Mouse (Mus musculus) gastrocnemius, postnatal 10 days (tissue): ENCODE data around the gene Bmpr1b. TPM values are rescaled to one million over a fixed set of nuclear protein-coding genes. Genes with fewer than 3 reads are reported as not detected.
A peak's percentile ranks its signal among the peaks of the same experiment; 100 is the strongest.
"Not testable (repeated sequence)": the region's sequence is repeated elsewhere in the genome, so short reads cannot be mapped to it uniquely, and the experiment has no call there.

Experiments used
- DNase-seq: peaks from one replicate; pipeline ENCODE4 v3.0.0; 2021; ENCODE audit warnings: mixed read lengths
- long read RNA-seq, 2 experiments: library from polyadenylated mRNA; stranded (forward); transcript quantifications; one replicate each; pipeline ENCODE4 v2.0.0; 2021
- total RNA-seq, 2 experiments: library from RNA; stranded (reverse); gene quantifications; 2 replicates each; pipeline ENCODE4 v1.2.3; 2021

Bmpr1b gene
- total RNA-seq: 1 to 10 TPM; 6.6 to 7.1 TPM
- long read RNA-seq, experiment 1, full-length matches to known transcripts: 2 of 6 reads
- long read RNA-seq, experiment 1, partial matches to known transcripts: 1 of 6 reads
- long read RNA-seq, experiment 1, other reads (novel, unspliced or antisense): 3 of 6 reads
- long read RNA-seq, experiment 2, full-length matches to known transcripts: 1 of 5 reads
- long read RNA-seq, experiment 2, partial matches to known transcripts: 0 of 5 reads
- long read RNA-seq, experiment 2, other reads (novel, unspliced or antisense): 4 of 5 reads

DNA sequence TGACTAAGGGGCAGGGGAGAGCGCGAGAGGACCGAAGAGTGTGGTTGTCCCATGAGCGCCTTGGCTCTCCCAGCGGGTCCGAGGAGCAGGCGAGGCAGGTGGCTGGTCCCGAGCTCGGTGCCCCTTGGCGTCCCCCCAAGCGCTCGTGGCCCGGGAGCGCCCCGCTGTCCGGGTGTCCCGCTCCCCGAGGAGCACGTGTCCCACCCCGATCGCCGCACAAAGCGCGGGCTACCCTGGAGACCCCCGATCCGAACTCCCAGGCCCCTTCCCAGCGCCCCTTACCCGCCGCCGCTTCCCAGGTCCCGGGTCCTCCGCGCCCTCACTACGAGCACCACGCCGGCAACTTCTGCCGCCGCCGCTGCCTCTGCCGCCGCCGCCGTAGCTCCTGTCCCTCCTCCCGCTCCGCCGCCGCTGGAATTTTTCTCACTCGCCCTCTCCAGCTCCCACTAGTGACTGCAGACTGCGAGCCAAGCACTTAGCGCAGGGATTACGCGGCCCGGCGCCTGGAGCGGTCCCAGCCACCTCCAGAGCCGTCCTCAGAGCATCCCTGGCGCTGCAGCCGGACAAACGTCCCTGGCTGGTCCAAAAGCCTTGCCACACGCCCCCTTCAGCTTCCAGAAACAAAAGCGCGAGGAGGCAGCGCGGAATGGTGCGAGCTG is at the start of gene Bmpr1b:
Bmpr1b (minus strand) TSS at position 563 of the 659 bp plus-strand sequence.
- peak; percentile 77 for DNase-seq

DNA sequence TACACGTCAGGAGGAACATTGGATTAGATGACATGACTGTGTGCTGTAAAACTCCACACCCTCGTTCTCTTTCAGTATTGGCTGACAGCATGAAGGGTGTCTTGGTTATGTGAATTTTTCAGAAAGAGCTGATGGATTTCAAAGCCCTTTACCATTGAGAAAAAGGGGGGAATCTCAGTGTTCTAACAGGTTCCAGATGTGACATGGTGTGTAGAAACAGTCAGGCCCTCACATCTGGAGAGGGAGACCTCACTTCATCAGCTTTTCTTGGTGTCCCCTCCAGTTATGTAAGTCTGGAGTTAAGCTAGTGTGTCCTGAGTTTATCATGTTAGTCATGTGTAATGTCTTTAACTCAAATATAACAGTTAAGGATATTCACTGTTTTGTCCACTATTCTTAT is 43.6 kb upstream of the Bmpr1b start:
- no peak for DNase-seq

DNA sequence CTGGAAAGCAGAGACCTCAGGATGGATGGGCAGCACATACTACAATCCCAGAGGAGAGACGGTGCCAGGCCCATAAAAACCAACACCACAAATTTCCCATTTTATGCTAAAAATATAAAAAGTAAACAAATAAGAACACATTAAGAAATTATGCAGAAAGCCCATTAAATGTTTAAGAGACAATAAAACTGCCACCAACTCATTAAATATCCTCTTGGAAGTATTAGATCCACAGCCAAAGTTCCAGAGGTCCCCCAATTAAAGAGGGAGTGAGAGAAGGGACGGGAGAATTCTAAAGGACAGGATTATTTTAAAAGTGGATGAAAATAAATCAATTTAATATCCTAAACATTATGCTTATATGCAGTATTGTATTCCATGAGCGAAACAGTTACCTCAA is 43.0 kb upstream of the Bmpr1b start:
- DNase-seq: no peak

DNA sequence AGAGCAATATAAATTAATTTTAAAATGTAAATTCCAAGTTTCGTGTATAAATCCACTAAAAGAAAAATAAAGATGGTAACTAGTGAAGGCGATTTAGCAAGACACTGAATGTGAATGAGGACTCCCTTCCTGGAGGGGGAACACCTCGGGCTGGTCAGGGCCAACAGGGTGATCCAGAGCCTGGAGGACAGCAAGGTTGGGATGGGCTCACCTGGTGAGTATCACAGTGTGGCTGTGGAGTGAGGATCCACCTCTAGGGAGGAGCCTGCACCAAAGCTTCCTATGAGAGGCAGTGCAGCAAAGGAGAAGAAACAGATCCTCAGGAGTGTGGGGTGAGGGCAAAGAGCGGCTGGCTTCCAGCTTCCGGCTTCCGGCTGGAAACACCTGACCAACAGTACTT is 40.8 kb upstream of the Bmpr1b start:
- no peak for DNase-seq

DNA sequence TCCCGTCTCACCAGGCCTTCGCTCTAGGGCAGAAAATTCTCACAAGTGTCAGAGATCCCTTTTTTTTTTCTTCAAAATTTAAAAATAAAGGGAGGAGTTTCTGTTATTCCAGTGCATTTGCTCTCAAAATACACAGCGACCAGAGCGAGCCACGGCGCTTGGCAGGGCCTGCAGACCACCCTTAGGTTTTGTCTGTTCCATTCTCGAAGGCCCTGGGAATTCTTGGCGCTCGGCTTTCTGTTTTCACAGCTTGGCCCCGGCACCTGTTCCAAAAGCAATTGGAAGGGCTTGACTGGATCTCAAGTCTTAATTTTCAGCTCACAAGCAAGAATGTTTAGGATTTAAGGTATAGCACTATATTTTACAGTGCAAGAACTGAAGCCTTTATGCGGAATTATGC is 39.8 kb upstream of the Bmpr1b start:
- DNase-seq: no peak

DNA sequence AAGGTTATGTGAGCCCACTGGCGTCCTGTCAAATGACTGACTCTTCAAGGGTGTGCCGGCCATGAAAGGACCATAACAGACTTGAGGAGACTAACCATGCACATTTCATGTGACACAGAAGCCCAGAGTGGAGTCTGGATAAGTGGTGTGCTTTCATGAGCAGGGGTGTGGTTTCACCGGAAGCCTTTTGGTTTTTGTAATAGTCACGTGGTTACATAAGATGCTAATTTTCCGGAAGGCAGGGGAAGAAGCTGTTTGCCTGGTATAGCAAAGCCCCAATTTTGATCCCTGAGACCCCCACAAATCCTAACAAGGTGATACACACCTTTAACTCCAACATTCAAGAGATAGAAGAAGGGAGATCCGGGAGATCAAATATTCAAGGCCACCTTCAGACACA is 38.3 kb upstream of the Bmpr1b start:
- no peak for DNase-seq

DNA sequence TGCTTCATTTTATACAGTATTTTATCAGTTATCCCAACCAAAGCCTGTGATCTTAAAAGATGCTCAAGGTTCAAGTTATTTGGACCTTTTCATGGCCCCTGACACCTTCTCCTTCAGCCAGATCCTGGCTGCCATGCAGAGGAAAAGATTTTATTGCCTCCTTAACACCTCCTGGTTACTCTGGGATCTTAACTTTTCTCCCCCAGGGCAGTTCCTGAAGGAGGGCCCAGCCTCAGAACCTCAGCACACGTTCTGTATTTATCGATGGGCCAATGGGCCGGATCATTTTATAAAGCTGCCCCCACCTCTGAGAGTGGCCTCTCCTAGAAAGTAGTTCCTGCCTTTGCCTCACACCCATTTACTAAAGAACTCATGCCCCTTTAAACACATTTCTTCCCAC is 37.1 kb upstream of the Bmpr1b start:
- no peak for DNase-seq

DNA sequence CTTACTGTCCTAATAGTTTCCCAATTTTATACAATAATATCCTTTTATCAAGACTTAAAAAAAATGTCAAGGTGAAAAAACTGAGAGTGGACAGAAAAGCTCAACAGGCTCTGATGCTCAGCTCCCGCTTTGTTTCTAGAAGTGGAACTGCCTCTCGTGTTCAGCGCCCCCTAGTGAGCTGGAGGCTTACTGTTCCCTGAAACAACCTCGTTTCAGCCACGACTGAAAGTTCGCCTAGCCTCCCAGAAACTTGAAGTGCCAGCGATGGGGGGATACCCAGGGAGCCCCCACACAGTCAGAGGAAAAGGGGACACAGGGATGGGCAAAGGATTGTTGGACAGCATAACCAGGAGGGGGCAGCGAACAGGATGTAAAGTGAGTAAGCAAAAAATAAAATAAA is 26.9 kb upstream of the Bmpr1b start:
- no peak for DNase-seq

DNA sequence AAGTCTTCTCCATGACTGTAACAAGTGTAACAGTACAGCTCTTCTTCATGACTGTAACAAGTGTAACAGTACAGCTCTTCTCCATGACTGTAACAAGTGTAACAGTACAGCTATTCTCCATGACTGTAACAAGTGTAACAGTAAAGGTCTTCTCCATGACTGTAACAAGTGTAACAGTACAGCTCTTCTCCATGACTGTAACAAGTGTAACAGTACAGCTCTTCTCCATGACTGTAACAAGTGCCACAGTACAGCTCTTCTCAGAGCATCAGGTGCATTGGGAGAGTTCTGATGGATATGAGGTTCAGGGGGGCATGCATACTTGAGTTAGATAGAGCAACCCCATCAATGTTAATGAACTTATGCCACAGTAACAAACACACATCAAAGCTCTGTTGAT is 22.4 kb upstream of the Bmpr1b start:
- DNase-seq: not testable (repeated sequence)

DNA sequence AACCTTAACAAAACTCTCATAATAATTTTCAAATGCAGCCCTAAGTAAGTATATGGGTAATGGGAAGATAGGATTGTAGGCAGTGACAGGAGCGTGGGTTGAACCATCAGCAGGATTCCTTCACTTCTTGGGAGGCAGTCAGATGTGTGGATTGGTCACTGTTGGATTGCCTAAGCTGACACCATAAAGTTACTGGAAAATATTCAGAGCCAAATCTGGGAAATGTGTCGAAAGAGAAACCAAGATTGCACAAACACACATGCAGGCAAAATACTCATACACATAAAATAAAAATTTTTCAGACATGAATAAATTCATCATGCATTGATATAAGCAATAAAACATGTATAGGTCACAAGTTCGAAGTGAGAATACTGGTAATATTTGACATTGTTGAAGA is 17.3 kb upstream of the Bmpr1b start:
- DNase-seq: no peak

DNA sequence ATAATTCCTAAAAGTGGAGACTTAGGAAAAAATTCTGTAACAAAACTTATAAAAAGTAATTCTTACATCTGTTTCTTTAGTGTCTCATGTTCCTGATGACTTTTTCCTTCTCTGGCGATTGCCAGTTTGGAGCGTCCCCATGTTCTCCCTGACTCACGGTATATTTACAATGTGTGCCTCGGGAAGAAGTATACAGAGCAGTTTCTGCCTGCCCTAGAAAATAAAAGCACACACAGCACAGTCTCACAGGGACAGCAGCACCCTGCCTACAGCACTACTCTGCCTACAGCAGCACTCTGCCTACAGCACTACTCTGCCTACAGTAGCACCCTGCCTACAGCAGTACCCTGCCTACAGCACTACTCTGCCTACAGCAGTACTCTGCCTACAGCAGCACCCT is 4.8 kb upstream of the Bmpr1b start:
- no peak for DNase-seq

DNA sequence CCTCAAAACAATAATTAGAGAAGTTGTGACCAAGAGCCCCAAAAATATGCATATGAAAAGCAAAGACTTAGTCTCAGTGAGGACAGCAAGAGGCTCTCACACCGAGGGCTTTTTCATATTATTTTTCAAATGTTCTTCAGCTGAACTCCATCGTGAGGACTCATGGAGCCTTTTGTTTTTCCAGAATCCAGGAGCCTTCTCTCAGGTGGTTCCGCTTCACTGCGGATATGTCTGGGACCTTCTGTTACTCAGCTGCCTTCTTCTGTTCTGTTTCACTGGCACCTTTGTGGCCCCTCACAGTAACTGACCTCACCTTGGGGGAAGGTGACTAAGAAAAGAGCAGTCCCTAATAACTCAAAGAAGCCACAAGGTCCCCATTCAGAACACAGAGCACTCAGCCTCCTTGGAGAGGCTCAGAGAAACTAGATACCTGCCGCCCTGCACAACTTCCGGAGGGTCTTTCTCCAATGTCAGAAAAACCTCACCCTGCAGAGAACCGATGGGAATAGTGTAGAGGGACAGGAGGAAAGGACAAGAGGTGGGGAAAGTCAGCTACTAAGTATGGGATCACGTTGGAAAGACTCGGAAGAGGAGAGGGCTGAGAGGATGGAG is 868 bp downstream of the Bmpr1b start:
- no peak for DNase-seq

DNA sequence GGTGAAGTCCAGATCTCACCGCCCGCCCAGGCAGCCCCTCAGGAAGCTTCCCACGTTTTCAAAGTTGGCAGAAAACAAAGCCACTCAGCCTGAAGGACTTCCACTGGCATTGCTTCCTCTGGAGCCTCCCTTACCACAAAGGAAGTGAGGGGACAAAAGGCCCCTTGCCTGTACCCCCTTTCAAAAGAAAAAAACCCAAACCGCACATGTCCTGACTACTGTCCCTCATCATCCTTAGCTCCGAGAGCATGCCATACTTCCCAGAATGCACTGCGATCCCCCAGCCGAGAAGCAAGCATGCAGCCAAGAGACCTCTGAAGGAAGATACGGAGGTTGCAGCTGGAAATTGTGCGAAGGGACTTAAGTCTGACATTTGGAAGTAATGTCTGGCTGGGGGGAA is 4.2 kb downstream of the Bmpr1b start:
- DNase-seq: no peak

DNA sequence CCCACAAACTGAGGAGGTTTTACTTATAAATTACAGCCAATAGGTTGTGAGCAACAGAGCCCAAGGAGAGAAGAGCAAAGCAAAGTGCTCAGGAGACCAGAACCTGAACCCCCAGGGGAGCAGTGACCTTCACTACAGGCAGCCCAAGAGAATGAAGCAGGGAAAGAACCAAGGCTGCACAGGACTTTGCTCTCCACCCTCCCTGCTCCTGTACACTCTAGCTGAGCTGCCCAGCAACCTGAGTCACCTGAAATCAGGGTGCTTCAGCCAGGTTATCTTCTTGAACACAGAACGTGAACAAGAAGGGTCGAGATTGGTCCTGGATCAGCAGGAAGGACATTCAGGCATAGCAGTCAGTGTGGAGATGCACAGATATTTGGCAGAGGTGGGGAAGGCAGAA is 5.3 kb downstream of the Bmpr1b start:
- DNase-seq: no peak

DNA sequence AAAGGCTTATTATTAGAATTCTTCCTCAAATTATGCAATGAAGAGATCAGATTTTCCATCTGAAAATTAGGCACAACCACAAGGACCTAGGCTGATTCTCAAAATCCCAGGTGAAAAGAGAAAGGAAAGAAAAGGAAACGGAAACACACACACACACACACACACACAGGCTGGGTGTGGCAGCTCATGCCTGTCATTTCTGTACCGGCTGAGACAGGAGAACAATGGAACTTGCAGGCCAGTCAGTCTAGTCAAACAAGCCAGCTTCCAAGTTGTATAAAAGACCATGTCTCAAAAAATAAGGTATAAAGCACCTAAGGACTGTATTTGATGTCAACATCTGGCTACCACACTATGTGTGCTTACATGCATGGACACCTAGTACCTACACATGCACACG is 7.8 kb downstream of the Bmpr1b start:
- DNase-seq: no peak

DNA sequence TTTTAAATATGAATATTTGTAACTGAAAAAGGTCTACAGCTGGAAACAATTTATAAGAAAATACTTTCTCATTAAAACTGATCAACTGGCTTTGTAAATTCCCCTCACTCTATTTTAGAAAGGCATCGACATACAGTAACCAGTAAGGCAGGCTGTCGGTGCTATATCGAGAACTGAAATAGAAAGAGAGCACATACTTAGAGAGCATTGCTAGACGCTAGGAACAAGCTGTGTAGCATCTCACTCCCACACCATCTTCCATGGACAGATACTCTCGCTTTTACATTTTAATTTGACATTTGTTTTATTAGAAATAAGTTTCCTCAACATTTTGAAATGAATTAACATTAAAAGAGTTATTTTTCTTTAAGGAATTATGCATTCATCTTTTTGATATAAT is 17.2 kb downstream of the Bmpr1b start:
- DNase-seq: no peak

DNA sequence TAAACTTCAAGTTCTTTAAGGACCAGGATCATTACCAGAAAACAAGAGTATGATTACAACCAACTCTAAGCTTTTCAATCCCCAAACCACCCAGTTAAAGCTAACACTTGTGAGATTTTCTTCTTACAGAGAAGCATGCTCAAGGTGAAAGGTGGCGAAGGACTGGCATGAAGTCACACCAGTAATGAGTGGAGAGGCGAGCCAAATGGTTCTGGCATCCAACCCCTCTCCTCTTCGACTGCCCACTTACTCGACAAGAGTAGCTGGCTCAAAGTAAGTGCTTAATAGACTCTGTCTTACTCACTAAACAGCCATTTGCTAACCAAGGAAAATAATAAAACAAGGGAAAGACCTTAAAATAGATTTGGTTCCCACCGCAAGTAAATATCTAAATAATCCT is 30.4 kb downstream of the Bmpr1b start:
- DNase-seq: no peak

DNA sequence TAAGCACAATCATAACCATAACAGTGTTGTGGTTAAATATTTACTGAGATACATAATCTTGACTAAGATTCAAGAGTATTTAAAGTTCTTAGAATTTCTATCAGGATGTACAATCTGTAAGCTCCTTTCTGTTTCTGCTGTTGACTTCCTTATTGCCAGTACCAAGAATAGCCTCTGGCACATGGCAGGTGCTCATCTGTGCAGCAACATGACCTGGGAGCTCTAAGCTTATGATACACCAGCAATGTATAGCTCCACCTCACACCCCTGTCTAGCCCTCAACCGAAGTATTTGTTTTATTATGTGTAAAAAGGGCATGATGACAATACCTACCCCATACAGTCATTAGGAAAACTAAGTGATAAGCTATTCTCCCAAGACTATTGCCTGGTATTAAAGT is 42.8 kb downstream of the Bmpr1b start:
- DNase-seq: no peak

DNA sequence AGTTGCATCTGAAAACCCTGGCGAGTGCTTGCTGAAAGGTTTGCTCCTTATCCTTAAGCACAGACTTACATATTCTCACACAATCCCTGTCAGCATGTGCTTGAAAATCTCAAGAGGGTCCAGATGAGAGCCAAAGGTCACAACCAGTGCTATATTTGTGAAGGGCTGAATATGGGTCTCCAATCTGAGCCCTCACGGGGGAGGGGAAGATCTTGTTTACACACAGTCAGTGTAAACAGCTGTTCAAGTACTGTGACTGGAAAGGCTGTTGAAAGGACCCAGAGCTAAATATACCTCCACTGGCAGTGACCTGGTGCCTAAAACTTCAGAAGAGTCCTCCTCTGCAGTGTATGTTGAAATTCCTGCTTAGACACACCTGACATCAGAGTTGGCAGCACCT is 43.7 kb downstream of the Bmpr1b start:
- no peak for DNase-seq

DNA sequence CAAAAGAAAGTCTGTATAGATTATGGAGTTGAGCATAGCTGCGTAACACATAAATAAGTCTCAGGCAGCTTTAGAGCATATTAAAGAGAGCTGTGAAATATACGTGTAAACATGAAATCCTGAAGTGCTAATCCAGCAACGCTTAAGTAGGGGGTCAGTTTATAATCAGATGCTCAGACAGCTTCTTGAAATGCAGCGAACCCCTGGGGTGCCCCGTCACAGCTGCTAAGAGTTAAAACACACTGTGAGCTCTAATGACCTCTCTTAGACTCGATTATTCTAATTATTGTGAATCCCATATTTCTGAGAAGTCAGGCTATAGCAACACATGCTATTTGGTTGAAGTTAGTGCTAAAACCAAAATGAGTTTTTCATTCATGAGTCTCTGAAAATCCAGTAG is 45.0 kb downstream of the Bmpr1b start:
- no peak for DNase-seq

DNA sequence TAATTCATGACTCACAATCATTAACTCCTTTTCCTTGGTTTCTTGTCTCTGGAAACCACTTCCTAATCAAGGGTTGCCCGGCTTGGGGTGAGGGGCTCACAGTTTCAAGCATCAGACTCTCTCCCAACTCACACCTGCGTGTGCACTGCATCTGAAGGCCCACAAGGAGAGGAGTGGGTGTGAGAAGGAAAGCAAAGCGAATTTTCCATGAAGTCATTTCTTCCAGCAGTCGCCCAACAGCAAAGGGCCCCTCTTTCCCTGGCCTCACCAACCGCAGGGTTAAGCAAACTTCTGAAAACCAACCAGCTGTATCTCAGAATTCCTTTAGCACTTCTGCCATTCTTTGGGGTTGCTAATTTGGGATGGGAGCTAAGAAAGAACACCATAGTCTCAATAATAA is 46.8 kb downstream of the Bmpr1b start:
- DNase-seq: no peak

DNA sequence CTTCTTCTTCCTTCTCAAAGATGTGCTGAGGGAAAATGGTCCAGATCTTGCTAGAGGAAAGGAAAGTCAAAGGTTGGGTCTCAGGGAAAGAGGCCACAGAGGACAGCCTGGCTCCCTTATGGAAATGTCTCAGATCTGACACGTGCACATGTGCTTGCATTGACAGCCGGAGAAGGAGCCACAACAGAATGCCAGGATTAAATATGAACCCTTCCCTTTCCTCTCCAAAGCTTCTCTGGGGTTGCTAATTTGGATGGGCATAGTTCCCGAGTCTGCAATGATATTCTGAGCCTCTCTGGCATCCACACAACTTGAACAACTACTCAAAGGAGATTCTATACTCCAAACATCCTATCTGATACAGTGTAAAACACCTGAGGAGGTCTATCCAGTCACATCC is 48.4 kb downstream of the Bmpr1b start:
- DNase-seq: no peak

DNA sequence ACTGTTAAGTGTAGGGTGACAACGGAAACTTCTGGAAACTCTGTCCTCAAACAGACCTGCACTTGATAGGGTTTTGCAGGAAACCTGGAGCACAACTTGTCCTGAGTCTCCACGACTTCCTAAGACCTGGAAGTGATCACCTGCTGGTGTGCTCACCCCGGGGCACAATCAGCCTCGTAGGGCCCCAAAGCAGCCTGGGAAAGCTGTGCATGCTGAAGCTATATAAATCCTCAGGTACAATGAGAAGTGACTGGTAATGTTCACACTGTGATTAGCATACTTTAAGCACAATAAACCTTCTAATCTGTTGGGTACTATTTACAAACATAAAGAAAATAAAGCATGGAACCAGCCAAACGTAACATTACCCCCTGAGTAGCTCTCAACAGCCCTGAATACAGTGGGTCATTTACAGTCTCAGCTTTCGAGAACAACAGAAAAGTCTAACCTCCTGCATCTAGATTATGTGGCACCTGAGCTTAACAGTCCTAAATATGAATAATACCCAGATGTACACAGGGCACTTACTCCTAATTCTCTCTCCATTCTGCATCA is 54.4 kb downstream of the Bmpr1b start:
- no peak for DNase-seq

DNA sequence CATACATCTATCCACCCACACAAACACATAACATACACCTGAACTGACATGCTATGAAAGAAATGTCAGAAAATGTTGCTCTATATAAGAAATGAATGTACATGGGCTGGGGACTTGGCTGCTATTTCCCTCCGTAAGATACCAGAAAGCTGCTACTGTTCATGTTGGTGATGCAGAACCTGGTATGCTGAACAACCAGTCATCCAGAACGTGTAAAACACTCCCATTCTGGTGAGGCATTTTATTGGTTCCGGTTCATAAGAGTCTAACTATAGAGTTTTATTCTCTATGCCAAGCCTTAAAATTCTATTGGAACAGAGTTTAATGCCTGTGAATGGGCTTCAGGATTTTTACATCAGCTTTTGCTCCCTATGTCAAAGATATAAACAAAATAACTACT is 55.0 kb downstream of the Bmpr1b start:
- no peak for DNase-seq
